Mouse (Mus musculus) forebrain, embryonic 13.5 days (tissue): Measurements from ENCODE around the gene Snrnp200. TPM values are rescaled to one million over a fixed set of nuclear protein-coding genes. Genes with fewer than 3 reads are reported as not detected.

Experiments used
- ATAC-seq: fragments of 200-750 bp; cut with Nextera tagmentation; 2 replicates; pipeline ENCODE4 v1.8.0; 2017
- H3K27ac ChIP-seq: fragments of 300-500 bp; sonication (generic); 2 replicates; pipeline ENCODE4 v1.5.1; 2015; ENCODE audit warnings: inconsistent platforms, mild to moderate bottlenecking, moderate library complexity
- H3K27me3 ChIP-seq: fragments of 300-500 bp; sonication (generic); 2 replicates; pipeline ENCODE4 v1.6.1; 2015; ENCODE audit warnings: mild to moderate bottlenecking, inconsistent platforms
- H3K36me3 ChIP-seq: fragments of 300-500 bp; sonication (generic); 2 replicates; pipeline ENCODE4 v1.6.1; 2015; ENCODE audit warnings: mild to moderate bottlenecking, inconsistent platforms; ENCODE audit not compliant: poor library complexity, severe bottlenecking
- H3K4me1 ChIP-seq: fragments of 300-500 bp; sonication (generic); 2 replicates; pipeline ENCODE4 v1.6.1; 2015; ENCODE audit warnings: inconsistent platforms
- H3K4me2 ChIP-seq: fragments of 300-500 bp; sonication (generic); 2 replicates; pipeline ENCODE4 v1.6.1; 2015; ENCODE audit warnings: inconsistent platforms, mild to moderate bottlenecking, moderate library complexity
- H3K4me3 ChIP-seq: fragments of 300-500 bp; sonication (generic); 2 replicates; pipeline ENCODE4 v1.5.1; 2015; ENCODE audit warnings: mild to moderate bottlenecking, inconsistent platforms
- H3K9ac ChIP-seq: fragments of 300-500 bp; sonication (generic); 2 replicates; pipeline ENCODE4 v1.6.1; 2015; ENCODE audit warnings: mild to moderate bottlenecking, inconsistent platforms
- H3K9me3 ChIP-seq: fragments of 300-500 bp; sonication (generic); replicated peaks from 2 replicates; pipeline ENCODE4 v1.6.1; 2016; ENCODE audit warnings: inconsistent platforms
- WGBS: fragments of 180-500 bp; shearing (Covaris S2); methylation state at CpG from one replicate; pipeline ENCODE4 v1.1.7; 2015; 5-methylcytosine and 5-hydroxymethylcytosine counted together
- polyA plus RNA-seq: library from polyadenylated mRNA; unstranded; fragments of >200 nt; fragmentation: Nextera tagmentation; extraction: Ambion mirVana; gene quantifications from 2 replicates; pipeline ENCODE4 v1.2.1, GENCODE M21; 2015

Snrnp200 gene
- polyA plus RNA-seq, 1 experiment from 2014 or later, result 55.5 TPM

DNA sequence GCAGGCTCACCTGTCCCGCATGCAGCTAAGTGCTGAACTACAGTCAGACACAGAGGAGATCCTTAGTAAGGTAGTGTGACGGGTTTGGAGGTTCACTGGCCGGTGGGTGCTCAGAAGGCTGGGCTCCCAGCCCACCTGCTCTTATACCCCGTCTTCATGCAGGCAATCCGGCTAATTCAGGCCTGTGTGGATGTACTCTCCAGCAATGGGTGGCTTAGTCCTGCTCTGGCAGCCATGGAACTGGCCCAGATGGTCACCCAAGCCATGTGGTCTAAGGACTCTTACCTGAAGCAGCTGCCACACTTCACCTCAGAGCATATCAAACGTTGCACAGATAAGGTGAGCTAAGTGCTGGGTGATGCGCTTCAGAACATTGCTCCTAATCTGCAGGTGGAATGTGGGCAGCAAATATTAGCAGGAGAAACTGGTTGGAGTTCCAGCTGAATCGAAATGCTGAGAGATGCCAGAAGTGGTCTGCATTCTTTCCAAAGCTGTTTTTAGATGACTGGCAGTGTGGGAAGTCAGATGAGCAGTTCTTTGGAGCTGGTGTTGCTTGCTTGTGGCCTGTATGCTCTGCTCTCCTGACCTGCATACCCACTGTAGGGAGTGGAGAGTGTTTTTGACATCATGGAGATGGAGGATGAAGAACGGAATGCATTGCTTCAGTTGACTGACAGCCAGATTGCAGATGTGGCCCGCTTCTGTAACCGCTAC is 29.9 kb downstream of the Snrnp200 start:
- Histone ChIP-seq H3K9me3 (no peaks in the 10 kb centered on the region), H3K27ac (no peak overlapping the region), H3K27me3 (no peaks in the 10 kb centered on the region), H3K4me2 (no peak overlapping the region), H3K4me3 (no peak overlapping the region), H3K4me1 (no peaks in the 10 kb centered on the region), H3K9ac (no peak overlapping the region), H3K36me3 (peaks cover 94% of the 10 kb centered on the region)
- no peak for ATAC-seq
- 95% methylated on average over 11 of the region's 11 CpGs for WGBS

DNA sequence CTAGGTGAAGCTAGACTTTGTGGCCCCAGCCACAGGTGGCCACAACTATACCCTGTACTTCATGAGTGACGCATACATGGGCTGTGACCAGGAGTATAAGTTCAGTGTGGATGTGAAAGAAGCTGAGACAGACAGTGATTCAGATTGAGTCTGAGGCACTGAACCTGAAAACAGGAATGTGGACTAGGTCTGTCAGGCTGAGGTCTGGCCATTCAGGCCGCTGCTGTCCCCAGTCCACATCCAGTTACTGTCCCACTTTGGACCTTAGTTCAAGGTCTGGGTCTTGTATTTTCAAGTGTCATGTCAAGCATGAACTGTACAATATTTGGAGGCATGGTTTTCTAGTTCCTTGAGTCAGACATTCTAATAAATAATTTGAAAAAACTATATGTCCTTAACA is 31.9 kb downstream of the Snrnp200 start:
- Histone ChIP-seq H3K4me1 (no peaks in the 10 kb centered on the region), H3K36me3 (peaks cover 92% of the 10 kb centered on the region), H3K9me3 (no peaks in the 10 kb centered on the region), H3K9ac (no peak overlapping the region), H3K4me2 (no peak overlapping the region), H3K27ac (no peak overlapping the region), H3K4me3 (no peak overlapping the region), H3K27me3 (no peaks in the 10 kb centered on the region)
- no peak for ATAC-seq
- WGBS, result 100% methylated on average over 2 of the region's 2 CpGs

DNA sequence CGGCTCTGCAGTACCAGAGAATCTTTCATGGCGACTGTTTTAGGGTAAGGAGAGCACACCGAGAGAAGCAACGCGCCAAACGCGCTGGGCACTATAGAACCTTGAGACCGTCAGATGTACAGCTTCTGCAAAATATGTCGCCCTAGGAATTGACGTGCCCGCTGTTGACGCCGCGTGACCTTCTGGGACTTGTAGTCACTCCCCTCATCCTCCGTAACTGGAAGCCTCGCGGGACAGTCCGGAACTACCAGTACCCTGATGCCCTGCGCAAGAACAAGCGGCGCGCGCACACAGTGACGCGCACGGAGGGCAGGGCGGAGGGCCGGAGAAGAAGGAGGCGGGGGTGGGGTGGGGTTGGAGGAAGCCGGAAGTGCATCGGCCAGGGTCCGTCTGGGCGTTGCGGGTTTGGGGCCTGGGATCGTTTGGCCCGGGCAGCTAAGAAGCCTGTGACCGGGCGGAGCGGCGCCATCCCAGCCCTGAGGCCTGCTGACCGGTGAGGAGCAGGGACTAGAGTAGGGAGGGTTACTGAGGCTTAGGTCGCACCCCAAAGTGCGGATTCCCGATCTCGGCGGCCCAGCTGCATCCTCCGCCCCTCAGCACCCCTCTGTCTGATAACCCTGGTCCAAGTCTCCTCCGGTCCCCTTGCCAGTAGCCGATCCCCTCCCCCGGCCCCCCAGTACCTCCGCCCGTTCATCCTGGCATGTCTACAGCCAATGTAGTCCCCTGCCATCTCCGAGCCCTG is 39.6 kb downstream of the Snrnp200 start, which contains the start of the genes Ciao1 and Tmem127:
Ciao1 (minus strand) TSS at position 225 of the 742 bp plus-strand sequence.
Tmem127 (plus strand) TSS at position 317 of the 742 bp plus-strand sequence.
- peak; percentile 99 for ATAC-seq
- H3K36me3 ChIP-seq, result peaks cover 33% of the 10 kb centered on the region
- peaks cover 22% of the 10 kb centered on the region for H3K4me1 ChIP-seq
- H3K27me3 ChIP-seq, result no peaks in the 10 kb centered on the region
- H3K27ac ChIP-seq, result peak within 1 kb of the TSS; percentile 69
- H3K9me3 ChIP-seq, result no peaks in the 10 kb centered on the region
- WGBS, result under 1% methylated on average over 45 of the region's 53 CpGs
- H3K9ac ChIP-seq, result peak within 1 kb of the TSS; percentile 93
- H3K4me2 ChIP-seq, result peak within 1 kb of the TSS; percentile 99
- peak within 1 kb of the TSS; percentile 96 for H3K4me3 ChIP-seq

DNA sequence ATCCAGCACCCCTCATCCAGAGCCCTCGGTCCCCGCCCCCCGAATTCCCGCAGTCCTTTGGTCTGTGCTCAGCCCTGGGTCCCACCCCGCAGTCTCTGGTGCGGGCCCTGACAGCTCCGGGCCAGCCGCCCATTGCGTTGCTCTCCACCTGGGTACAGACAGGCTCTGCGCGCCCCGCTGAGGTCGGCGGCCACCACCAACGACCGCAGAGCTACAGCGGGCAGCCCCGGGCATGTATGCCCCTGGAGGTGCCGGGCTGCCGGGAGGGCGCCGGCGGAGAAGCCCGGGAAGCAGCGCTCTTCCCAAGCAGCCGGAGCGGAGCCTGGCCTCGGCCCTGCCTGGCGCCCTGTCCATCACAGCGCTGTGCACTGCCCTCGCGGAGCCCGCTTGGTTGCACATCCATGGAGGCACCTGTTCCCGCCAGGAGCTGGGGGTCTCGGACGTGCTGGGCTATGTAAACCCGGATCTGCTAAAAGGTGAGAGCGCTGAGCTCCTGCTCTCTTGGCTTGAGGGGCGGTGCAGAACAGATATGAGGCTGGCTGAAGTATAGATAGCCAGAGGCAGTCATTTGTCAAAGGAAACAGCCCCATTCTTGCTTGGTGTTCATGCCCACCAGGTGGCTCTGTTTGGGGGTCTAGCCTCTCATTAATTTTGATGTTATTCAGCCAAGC is 40.3 kb downstream of the Snrnp200 start:
- ATAC-seq, result peak; percentile 73

DNA sequence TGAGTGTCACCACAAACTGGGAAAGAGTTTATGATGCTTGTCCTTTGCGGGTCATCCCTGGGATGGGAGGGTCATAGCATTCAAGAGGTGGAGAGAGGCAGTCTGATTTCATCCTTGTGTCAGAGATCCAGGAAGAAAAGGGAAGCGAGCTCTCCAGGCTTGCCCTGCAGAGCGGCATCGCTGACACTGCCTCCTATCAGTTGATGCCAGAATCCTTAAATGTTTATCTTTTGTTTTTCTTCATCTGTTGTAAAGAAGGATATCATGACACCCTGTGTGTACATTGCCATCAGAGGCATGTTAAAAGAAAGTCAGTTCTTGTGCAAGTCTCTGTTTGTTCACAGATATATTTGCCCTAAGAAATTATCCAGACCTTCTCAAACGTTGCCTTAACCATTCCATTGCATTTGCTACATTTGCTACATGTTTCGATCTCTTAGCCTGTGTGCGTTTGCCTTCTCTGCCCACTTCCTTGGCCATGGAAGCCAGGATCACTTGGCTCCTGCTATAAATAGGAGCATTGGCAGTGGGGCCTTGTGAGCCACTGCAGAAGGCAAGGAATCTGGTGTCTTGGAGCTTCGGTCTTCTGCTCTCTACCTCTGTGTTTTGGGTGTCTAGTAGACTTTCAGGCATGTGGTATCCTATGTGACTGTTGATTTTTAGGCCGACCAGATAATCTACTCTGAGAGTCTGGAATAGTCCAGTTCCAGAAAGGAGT is 42.3 kb downstream of the Snrnp200 start:
- Histone ChIP-seq H3K4me3 (no peak overlapping the region), H3K27ac (no peak overlapping the region), H3K9ac (no peak overlapping the region; the same call in 1 of the 2 replicates), H3K4me1 (peaks cover 22% of the 10 kb centered on the region), H3K27me3 (no peaks in the 10 kb centered on the region), H3K36me3 (peaks cover 9% of the 10 kb centered on the region), H3K9me3 (no peaks in the 10 kb centered on the region), H3K4me2 (no peak overlapping the region)
- no peak for ATAC-seq
- 95% methylated on average over 9 of the region's 9 CpGs for WGBS

More for the DNA sequence above, 40.3 kb downstream of the Snrnp200 start:
- peak overlapping the region; percentile 99 for H3K4me2 ChIP-seq
- no peaks in the 10 kb centered on the region for H3K9me3 ChIP-seq
- peak overlapping the region; percentile 96 for H3K4me3 ChIP-seq
- peaks cover 27% of the 10 kb centered on the region for H3K36me3 ChIP-seq
- H3K27ac ChIP-seq, result peak overlapping the region; percentile 69
- peak overlapping the region; percentile 93 for H3K9ac ChIP-seq
- under 1% methylated on average over 39 of the region's 39 CpGs for WGBS
- H3K27me3 ChIP-seq, result no peaks in the 10 kb centered on the region
- H3K4me1 ChIP-seq, result peaks cover 22% of the 10 kb centered on the region

DNA sequence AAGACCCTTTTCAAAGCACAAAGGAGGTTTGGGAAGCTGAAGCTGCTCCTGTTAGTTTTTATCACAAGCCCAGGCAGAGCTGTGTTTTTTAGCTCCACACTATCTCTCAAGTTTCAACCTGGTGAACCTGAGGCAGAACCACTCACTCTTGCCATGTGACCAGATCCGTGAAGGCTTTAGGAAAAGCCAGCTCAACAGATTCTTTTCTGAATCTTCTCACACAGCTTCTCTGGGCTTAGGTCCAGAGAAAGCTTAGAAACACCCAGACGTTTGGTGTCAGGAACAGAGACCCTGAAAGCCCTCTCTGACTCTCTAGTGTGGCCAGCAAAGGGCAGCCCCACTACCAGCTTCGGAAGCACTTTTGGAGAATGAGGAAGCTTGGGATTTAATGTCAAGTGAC is 43.3 kb downstream of the Snrnp200 start:
- WGBS, result 73% methylated on average over 3 of the region's 3 CpGs
- H3K4me2 ChIP-seq, result no peak overlapping the region

DNA sequence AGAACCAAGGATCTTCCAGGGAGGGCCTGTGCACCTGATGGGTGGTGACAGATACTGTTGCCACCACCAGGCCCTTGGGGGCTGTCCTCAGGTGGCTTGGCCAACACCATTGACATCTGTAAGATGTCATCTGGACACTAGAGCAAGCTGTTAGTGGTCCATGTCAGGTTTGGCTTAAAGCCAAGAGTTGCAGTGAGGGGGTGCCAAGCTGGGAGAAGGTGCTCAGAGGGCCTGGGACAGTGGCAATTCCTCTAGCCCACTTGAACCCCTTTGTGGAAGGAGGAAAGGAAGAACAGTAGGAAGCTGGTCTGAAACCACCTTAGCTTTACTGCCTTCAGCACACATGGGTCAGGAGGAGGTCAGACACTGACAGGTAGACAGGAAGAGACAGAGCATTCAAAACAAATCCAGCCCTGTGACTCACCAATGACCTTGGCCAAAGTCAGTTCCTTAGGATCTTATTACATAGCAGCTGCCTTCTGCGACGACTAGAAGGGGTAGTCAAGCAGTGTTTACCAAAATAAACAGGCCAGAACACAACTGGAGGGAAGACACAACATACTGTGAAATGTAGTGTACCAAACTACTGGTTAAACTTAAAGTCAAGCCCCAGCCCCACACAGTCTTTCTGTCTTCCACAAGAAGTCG is 43.8 kb downstream of the Snrnp200 start:
- 90% methylated on average over 3 of the region's 3 CpGs for WGBS

More for the DNA sequence above, 43.3 kb downstream of the Snrnp200 start:
- peaks cover 19% of the 10 kb centered on the region for H3K4me1 ChIP-seq
- H3K9me3 ChIP-seq, result no peaks in the 10 kb centered on the region
- H3K27me3 ChIP-seq, result no peaks in the 10 kb centered on the region
- H3K4me3 ChIP-seq, result no peak overlapping the region
- H3K27ac ChIP-seq, result no peak overlapping the region
- peaks cover 8% of the 10 kb centered on the region for H3K36me3 ChIP-seq
- no peak for ATAC-seq
- no peak overlapping the region for H3K9ac ChIP-seq

DNA sequence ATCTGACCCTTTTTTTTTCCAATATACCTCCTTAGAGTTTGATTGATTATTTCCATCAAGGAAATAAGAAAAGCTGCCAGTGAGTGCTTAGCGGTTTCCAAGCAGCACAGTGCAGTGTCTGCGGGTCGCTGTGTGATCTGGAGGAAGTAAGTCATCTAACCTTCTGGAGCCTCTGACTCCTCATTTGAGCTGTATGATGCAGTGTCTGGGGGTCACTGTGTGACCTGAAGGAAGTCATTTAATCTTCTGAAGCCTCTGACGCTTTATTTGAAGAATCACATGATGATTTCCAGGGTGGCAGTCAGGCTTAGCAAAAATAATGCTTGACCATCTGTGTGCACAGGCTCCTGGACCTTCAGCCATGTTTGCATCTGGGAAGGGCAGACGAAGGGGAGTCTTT is 44.6 kb downstream of the Snrnp200 start:
- no peak overlapping the region for H3K4me2 ChIP-seq
- H3K9ac ChIP-seq, result no peak overlapping the region
- H3K4me3 ChIP-seq, result no peak overlapping the region
- H3K27me3 ChIP-seq, result no peaks in the 10 kb centered on the region
- peaks cover 12% of the 10 kb centered on the region for H3K4me1 ChIP-seq
- WGBS, result 91% methylated on average over 5 of the region's 5 CpGs
- peaks cover 21% of the 10 kb centered on the region for H3K36me3 ChIP-seq
- H3K27ac ChIP-seq, result no peak overlapping the region
- no peaks in the 10 kb centered on the region for H3K9me3 ChIP-seq
- ATAC-seq, result no peak

More for the DNA sequence above, 43.8 kb downstream of the Snrnp200 start:
- Histone ChIP-seq H3K4me3 (no peak overlapping the region), H3K9ac (no peak overlapping the region), H3K4me2 (no peak overlapping the region), H3K27me3 (no peaks in the 10 kb centered on the region), H3K9me3 (no peaks in the 10 kb centered on the region), H3K36me3 (peaks cover 14% of the 10 kb centered on the region), H3K27ac (no peak overlapping the region), H3K4me1 (peaks cover 13% of the 10 kb centered on the region)
- ATAC-seq, result no peak

DNA sequence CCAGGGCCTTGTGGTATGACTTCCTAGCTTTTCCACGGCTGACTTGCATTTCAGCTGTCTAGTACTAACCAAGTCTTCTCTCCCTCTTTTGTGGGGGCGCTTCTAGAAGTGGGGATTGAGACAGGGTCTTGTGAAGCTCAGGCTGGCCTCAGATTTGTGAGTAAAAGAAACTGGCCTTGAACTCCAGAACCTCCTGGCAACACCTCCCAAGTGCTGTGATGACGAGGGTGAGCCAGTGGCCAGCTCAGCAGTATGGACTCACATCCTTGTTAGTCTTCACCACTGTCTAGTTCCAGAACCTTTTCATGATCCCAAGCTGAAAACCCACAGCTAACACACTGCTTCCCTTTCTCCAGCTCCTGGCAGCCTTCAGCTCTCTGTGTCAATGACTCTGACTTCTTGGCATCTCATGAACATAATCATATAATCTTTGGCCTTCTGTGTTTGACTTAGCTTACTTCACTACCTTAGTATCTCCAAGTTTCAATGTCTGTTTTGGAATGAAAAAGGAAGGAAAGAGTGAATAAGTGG is 46.5 kb downstream of the Snrnp200 start:
- Histone ChIP-seq H3K27me3 (no peaks in the 10 kb centered on the region), H3K9ac (no peak overlapping the region), H3K4me2 (no peak overlapping the region), H3K9me3 (no peaks in the 10 kb centered on the region), H3K4me1 (no peaks in the 10 kb centered on the region), H3K27ac (no peak overlapping the region), H3K4me3 (no peak overlapping the region), H3K36me3 (peaks cover 40% of the 10 kb centered on the region)
- 92% methylated on average over 3 of the region's 3 CpGs for WGBS
- ATAC-seq, result no peak

DNA sequence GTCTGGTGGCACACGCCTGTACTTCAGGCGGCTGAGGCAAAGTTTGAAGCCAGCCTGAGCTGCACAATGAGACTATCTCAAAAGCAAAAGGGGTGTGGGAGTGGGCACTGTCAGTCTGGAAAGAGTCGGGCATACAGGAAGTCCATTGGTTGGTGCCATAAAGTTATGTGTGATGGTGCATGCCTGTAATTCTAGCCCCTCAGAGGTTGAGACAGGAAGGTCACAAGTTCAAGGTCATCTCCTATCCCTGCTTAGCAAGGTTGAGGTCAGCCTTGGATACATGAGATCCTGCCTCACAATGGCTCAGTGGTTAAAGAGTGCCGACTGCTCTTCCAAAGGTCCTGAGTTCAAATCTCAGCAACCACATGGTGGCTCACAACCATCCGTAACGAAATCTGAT is 47.1 kb downstream of the Snrnp200 start:
- no peak overlapping the region for H3K4me2 ChIP-seq
- no peaks in the 10 kb centered on the region for H3K4me1 ChIP-seq
- no peak overlapping the region for H3K27ac ChIP-seq
- no peaks in the 10 kb centered on the region for H3K27me3 ChIP-seq
- no peaks in the 10 kb centered on the region for H3K9me3 ChIP-seq
- peaks cover 45% of the 10 kb centered on the region for H3K36me3 ChIP-seq
- ATAC-seq, result no peak
- H3K9ac ChIP-seq, result no peak overlapping the region
- 90% methylated on average over 6 of the region's 6 CpGs for WGBS
- H3K4me3 ChIP-seq, result no peak overlapping the region

DNA sequence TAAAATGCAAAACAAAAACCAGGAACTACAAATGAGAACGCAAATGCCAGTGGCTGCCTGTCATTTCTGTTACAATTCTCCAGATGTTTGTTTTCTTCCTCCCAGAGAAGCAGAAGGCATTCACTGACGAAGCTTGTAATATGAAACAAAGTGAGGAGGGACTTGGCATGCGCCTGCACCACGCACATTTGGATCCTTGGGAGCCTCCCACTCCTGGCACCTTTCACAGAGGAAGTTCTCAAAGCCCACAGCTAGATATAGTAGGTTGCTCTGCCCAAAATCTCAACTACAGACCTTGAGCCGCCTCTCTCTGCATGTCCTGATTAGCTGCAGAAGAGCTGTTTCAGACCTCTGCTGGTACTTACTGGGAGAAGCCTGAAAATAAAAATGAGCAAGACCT is 51.2 kb downstream of the Snrnp200 start:
- no peak overlapping the region for H3K4me3 ChIP-seq
- H3K4me1 ChIP-seq, result no peaks in the 10 kb centered on the region
- H3K27ac ChIP-seq, result no peak overlapping the region
- H3K9ac ChIP-seq, result no peak overlapping the region
- no peak overlapping the region for H3K4me2 ChIP-seq
- peaks cover 45% of the 10 kb centered on the region for H3K36me3 ChIP-seq
- 92% methylated on average over 5 of the region's 5 CpGs for WGBS
- H3K9me3 ChIP-seq, result no peaks in the 10 kb centered on the region
- ATAC-seq, result no peak
- H3K27me3 ChIP-seq, result no peaks in the 10 kb centered on the region
